Mouse (Mus musculus) embryonic fibroblast, embryonic 13.5 days (primary cell): ENCODE data around the gene Rapgef4. TPM values are rescaled to one million over a fixed set of nuclear protein-coding genes. Genes with fewer than 3 reads are reported as not detected.

Source experiments
- H3K27ac ChIP-seq: 2 replicates; pipeline ENCODE4 v1.5.1; 2012; ENCODE audit warnings: low read length, control low read depth, inconsistent platforms; ENCODE audit not compliant: insufficient read depth
- H3K4me1 ChIP-seq: 2 replicates; pipeline ENCODE4 v1.6.1; 2011; ENCODE audit warnings: low read length; ENCODE audit not compliant: control insufficient read depth, insufficient read depth
- H3K4me3 ChIP-seq: 2 replicates; pipeline ENCODE4 v1.5.1; 2011; ENCODE audit warnings: mild to moderate bottlenecking, control low read depth, low read length; ENCODE audit not compliant: insufficient read depth
- CTCF ChIP-seq: IDR thresholded peaks from 2 replicates; pipeline ENCODE4 v1.5.1; 2011; ENCODE audit warnings: mild to moderate bottlenecking, control low read depth, low read length, moderate library complexity, borderline replicate concordance; ENCODE audit not compliant: insufficient read depth
- POLR2A ChIP-seq: IDR thresholded peaks from 2 replicates; pipeline ENCODE4 v1.6.1; 2011; ENCODE audit warnings: low read depth, mild to moderate bottlenecking, control low read depth, low read length, moderate library complexity
- polyA plus RNA-seq: library from polyadenylated mRNA; stranded (reverse); fragments of >200 nt; gene quantifications from 2 replicates; pipeline ENCODE4 v1.2.4, GENCODE M21; 2011; ENCODE audit warnings: low read depth; ENCODE audit not compliant: missing spikeins, insufficient read length

The Rapgef4 gene
- polyA plus RNA-seq, 1 experiment: not detected

DNA sequence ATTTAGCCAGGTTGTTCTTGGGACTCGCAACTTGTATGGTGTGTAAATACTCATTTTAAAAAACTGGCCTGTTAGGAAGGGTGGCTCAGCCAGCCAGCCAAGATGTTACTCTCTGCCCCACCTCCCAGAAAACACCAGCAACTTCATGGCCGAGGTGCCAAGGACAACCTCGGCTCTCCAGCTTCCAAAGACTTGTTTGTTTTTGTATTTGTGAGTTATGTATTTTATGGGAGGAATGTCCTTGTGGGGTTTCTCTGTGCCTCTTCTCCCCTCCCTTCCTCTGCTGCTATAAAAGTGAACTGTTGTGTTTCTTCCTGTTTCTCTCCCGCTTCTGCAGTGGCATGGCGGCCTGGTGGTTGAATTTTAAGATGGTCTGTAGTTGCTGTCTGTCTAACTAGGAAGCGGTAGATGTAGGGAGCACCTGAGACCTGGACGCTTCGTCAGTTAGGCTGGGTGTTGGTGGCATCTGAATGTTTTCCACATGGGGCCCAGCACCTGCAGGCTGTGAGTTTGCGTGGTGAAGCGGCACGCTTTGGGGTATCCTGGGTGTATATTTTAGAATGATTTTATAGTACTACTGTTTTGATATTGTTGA lies 164.3 kb downstream of the Rapgef4 start:
- no peak for TF ChIP-seq CTCF
- no peak for TF ChIP-seq POLR2A
- Histone ChIP-seq H3K4me1 (no peaks in the 10 kb centered on the region; the same call in 1 of the 2 replicates), H3K27ac (no peak overlapping the region), H3K4me3 (no peak overlapping the region)

DNA sequence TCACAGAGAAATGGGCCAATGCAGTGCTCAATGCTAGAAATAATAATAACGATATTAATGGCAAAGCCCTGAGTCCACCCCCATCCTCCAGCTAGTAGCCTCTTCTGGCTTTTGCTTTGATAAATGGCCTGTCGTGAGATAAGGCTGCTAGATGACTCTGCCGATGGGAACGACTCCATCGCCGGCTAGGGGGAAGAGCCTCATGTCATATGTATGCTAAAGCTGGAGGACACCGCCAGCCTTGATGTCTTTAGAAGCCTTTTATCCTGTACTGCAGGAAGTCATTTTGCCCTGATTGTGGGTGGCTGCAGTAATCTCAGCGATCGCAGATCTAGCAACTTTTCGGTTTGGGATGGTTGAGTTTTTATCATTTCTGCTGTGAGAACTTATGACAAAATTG lies 165.0 kb downstream of the Rapgef4 start:
- H3K27ac ChIP-seq: no peak overlapping the region
- TF ChIP-seq POLR2A: no peak
- no peak for TF ChIP-seq CTCF
- H3K4me1 ChIP-seq: no peaks in the 10 kb centered on the region; the same call in 1 of the 2 replicates
- H3K4me3 ChIP-seq: no peak overlapping the region

DNA sequence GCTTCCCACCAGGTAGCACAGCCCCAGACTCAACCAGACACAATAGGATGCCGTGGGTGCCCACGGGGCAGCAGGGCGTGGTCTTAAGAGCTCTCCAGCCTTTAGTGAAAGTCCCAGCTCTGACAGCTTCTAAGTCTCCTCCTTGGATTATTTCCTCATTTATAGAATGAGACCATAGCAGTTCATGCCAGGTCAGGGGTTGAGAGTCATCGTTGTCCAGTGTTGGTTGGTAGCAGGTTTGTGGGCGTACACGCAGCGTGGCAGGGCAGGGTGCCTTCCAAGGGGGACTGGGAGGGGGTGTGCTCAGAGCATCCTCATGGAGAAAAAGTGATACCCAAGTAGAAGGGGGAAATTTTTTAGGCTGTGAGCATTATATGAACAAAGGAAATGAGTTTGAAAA lies 166.2 kb downstream of the Rapgef4 start:
- Histone ChIP-seq H3K27ac (no peak overlapping the region), H3K4me3 (no peak overlapping the region), H3K4me1 (no peaks in the 10 kb centered on the region; the same call in 1 of the 2 replicates)
- TF ChIP-seq CTCF: no peak

DNA sequence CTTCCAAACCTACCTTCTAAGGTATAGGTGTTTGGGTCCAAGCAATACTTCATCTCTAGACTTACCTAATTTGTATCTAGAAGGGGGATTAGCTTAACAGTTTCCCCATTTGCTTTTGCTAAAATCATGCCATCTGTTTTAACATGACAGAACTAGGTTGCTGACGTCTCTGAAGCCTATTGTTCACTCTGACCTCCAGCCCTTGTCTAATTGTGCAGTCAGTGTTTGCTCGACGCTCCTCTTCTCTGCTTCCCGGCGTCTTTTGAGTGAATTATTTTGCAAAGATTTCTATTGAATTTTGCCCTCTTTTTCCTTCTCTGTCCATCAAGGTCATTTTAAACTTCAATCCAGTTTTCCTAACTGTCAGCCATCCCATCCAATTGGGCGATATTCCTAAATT lies 166.7 kb downstream of the Rapgef4 start:
- Histone ChIP-seq H3K27ac (no peak overlapping the region), H3K4me3 (no peak overlapping the region), H3K4me1 (no peaks in the 10 kb centered on the region; the same call in 1 of the 2 replicates)
- no peak for TF ChIP-seq CTCF

DNA sequence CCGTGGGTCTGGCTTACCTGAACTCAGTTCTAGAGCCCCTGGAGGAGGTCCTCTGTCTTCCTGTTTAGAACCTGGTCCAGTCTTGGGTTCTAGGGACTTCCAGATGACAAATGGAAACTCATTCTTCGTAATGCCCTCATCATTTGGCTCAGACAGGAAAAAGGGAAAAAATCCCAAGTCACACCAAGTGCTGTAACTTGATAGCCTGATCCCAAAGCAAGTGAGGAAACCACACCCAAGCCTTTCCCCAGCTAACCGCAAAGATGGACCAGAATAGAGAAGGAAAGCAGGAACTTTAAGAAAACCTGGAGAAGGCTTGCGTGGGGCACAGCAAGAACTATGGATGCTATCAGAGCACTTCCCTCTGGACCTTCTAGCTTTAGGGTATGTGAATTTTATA lies 167.6 kb downstream of the Rapgef4 start:
- TF ChIP-seq CTCF: no peak
- no peak for TF ChIP-seq POLR2A
- no peaks in the 10 kb centered on the region; the same call in 1 of the 2 replicates for H3K4me1 ChIP-seq
- no peak overlapping the region for H3K27ac ChIP-seq
- H3K4me3 ChIP-seq: no peak overlapping the region

DNA sequence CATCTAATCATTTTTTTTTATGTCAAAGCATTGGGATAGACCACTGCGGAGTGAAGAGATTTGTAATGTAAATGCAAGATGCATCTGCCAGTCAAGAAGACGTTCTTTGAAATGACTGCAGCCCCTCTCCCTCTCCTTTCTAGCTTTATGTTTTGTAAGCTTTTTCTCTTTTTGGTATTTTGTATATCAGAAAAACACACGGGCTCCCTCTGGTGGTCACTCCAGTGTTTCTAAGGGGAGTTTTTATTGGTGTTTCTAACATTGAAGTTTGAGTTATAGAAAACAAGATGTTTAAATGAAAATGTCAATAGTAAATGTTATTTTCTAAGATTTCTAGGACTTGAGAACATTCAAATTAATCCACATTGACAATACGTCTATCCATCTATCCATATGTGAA lies 168.0 kb downstream of the Rapgef4 start:
- TF ChIP-seq CTCF: no peak
- no peak for TF ChIP-seq POLR2A
- no peak overlapping the region for H3K4me3 ChIP-seq
- no peak overlapping the region for H3K27ac ChIP-seq
- H3K4me1 ChIP-seq: no peaks in the 10 kb centered on the region; the same call in 1 of the 2 replicates

DNA sequence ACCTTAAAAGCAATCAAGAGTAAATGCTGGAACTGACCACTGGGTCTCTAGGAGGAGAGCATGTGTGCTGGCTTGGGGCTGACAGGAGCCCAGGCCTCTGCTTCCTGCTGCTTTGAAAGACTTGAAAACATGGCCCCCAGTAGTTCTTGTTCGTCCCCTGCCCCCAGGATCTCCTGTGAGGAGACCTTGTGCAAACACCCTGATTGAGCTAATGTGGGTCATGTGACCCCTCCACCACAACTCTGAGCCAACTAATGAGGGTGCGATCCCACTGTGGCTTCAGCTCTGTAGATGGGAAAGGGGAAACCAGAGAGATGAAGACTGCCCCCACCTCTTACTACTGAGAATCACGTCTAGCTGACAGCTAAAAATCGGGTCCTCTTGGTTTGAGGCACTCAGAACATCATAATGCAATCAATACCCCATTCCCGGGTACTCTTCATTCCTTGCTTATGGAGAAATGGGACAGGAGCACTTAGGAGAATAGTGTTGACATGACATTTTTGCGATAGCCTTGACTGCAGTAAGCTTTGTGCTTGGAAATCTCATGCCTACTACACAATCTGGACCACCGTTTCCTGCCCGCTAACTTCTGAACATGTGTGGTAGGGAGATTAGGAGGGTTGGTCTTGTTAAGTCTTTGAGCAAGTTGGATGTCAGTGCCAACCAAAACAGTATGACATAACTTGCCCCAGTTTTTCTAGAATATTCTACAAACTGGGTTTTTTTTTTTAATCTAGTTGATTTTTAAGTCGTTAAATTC lies 170.9 kb downstream of the Rapgef4 start:
- H3K4me1 ChIP-seq: no peaks in the 10 kb centered on the region; the same call in 1 of the 2 replicates
- TF ChIP-seq CTCF (no peak), POLR2A (no peak)

DNA sequence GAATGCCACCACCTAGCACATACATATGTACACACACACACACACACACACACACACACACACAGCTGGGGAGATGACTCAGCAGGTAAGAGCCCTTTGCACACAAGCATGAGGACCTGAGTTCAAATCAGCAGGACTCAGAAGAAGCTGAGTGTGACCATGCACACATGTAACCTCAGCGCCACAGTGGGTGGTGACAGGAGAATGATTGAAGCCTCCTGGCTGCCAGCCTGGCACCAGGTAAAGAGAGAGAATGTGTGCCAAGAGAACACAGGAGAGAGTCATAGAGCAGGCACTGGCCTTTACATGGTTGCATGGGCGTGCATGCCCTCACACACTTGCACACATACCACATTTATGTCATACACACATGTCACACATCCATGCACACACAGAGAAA lies 171.7 kb downstream of the Rapgef4 start:
- H3K4me3 ChIP-seq: no peak overlapping the region
- TF ChIP-seq POLR2A: no peak
- no peak for TF ChIP-seq CTCF
- H3K4me1 ChIP-seq: no peaks in the 10 kb centered on the region; the same call in 1 of the 2 replicates
- H3K27ac ChIP-seq: no peak overlapping the region

More for the DNA sequence above, 170.9 kb downstream of the Rapgef4 start:
- H3K27ac ChIP-seq: no peak overlapping the region
- no peak overlapping the region for H3K4me3 ChIP-seq

DNA sequence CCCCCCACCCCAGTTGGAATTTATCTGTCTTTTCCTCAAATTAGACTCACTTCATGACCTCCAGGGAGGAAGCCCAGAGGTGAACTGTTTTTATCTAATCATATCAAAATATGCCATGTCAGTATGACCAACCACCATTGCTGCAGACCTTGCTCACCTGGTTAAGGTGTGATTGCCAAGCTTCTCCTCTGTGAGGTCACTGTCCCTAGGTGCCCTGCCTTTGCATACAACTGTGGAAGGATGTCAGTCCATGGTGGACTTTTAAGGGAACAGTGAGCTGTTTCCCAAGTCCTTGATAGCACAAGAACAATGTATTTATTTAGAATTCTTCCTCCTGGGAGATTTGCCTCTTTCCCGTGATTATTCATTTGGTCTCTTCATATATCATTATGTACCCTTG lies 172.8 kb downstream of the Rapgef4 start:
- H3K27ac ChIP-seq: no peak overlapping the region
- no peaks in the 10 kb centered on the region; the same call in 1 of the 2 replicates for H3K4me1 ChIP-seq
- TF ChIP-seq POLR2A: no peak
- TF ChIP-seq CTCF: no peak
- no peak overlapping the region for H3K4me3 ChIP-seq

DNA sequence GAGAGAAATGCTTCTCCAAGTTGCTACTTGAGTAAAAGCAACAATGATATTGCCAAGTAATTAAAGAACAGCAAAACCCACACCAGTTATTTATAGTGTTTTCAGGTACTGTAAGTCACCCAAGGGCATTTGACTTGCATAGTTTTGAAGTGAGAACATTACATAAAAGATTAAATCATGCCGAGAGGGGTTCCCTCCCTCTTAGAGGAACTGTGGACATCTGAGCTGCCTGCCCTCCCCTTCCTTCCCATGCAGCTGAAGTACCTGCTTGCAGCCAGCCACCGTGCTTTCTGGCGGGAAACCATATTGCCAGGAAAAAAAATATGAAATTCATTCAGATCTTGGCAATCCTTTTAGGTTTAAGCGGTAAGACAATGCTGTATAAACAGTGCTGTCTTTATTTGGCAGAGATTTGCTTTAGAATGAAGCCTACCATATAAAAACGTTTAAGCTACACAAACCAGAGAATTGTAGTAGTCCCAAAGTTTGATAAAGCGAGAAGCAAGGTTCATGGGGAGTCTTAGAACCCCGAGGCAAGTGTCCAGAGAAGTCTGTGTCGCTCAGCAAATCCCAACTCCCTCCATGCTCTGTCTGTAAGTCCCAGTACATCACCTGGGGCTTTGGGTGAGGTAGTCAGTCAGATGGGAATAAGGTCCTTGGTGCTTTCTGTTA lies 174.2 kb downstream of the Rapgef4 start:
- H3K27ac ChIP-seq: no peak overlapping the region
- H3K4me1 ChIP-seq: no peaks in the 10 kb centered on the region; the same call in 1 of the 2 replicates
- no peak overlapping the region for H3K4me3 ChIP-seq
- TF ChIP-seq POLR2A: no peak
- no peak for TF ChIP-seq CTCF
